Mouse (Mus musculus): ENCODE measurements around the gene Ephb4. TPM values are rescaled to one million over a fixed set of nuclear protein-coding genes. Genes with fewer than 3 reads are reported as not detected.

Gene Ephb4
- total RNA-seq, 2 experiments from 2014 or later: 71.9 to 73.6 TPM

Other genes starting within 250 kb of the Ephb4 start
- 10 to 100 TPM; 26.5 to 32.5 TPM for gene Trim56, start 233.9 kb upstream of the Ephb4 start, total RNA-seq (2021)
- gene Muc3, start 200.8 kb upstream of the Ephb4 start, total RNA-seq (2021): not detected
- gene Muc3a, start 137.7 kb upstream of the Ephb4 start, total RNA-seq (2021): under 1 TPM; 0.24 to 0.51 TPM
- gene Ache, start 62.6 kb upstream of the Ephb4 start, total RNA-seq (2021): 10 to 100 TPM; 11.6 to 21.3 TPM
- 10 to 100 TPM in 1 of 2 experiments, 1 to 10 TPM in 1; 7.6 to 11.5 TPM for gene Ufsp1, start 55.5 kb upstream of the Ephb4 start, total RNA-seq (2021)
- gene Srrt, start 42.4 kb upstream of the Ephb4 start, total RNA-seq (2021): 100 to 1,000 TPM; 130 to 173 TPM
- 10 to 100 TPM; 33.6 to 36.8 TPM for gene Trip6, start 35.7 kb upstream of the Ephb4 start, total RNA-seq (2021)
- 10 to 100 TPM in 1 of 2 experiments, 1 to 10 TPM in 1; 9.2 to 12.6 TPM for gene Slc12a9, start 16.5 kb upstream of the Ephb4 start, total RNA-seq (2021)
- under 1 TPM; 0.09 to 0.15 TPM for gene Zan, start 127.0 kb downstream of the Ephb4 start, total RNA-seq (2021)
- 10 to 100 TPM; 23.8 to 27.2 TPM for gene Pop7, start 152.4 kb downstream of the Ephb4 start, total RNA-seq (2021)
- gene Gigyf1, start 168.4 kb downstream of the Ephb4 start, total RNA-seq (2021): 10 to 100 TPM; 24.2 to 39.1 TPM
- gene Epo, start 183.1 kb downstream of the Ephb4 start, total RNA-seq (2021): not detected
- 100 to 1,000 TPM; 592 to 682 TPM for gene Gnb2, start 183.4 kb downstream of the Ephb4 start, total RNA-seq (2021)
- 1 to 10 TPM; 3.2 to 4.6 TPM for gene Actl6b, start 203.4 kb downstream of the Ephb4 start, total RNA-seq (2021)
- 10 to 100 TPM; 18.8 to 42.1 TPM for gene Tfr2, start 219.7 kb downstream of the Ephb4 start, total RNA-seq (2021)

All from adrenal gland, postnatal 10 days (tissue).